Mouse (Mus musculus): Measurements from ENCODE around the gene Dmwd. TPM values are rescaled to one million over a fixed set of nuclear protein-coding genes. Genes with fewer than 3 reads are reported as not detected.
A peak's percentile ranks its signal among the peaks of the same experiment; 100 is the strongest.

Dmwd gene
- total and polyA plus RNA-seq, 3 experiments: 18.3 to 70.3 (median 51.5) TPM

DNA sequence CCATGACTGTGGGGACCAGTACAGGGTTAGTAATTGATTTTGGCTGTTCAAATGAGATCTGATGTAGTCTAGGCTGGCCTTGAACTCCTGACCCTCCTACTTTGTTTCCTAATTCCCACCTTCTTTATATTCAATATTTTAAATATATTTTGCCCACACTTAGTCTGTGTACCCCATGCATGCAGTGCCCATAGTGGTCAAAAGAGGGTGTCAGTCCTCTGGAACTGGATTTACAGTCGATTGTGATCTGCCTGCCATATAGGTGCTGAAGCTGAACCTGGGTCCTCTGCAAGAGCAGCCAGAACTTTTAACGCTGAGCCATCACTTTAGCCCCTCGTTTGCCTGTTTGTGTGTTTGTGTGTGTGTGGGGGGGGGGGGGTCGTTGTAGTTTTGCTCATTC lies 54.6 kb downstream of the Dmwd start:
- H3K4me1 ChIP-seq (ENCODE audit: control insufficient read depth in 1 of 2, insufficient read depth in 2 of 2, low read length in 2 of 2): peaks cover 0 to 4% of the 10 kb centered on the region in 2 experiments; a peak in 2 of 4 replicates
- no peak overlapping the region for H3K27ac ChIP-seq (ENCODE audit: control insufficient read depth, low read depth, low read length)
- H3K4me3 ChIP-seq (ENCODE audit: control insufficient read depth in 1 of 2, insufficient read depth in 1 of 2, low read depth in 2 of 2, low read length in 2 of 2): no peak overlapping the region
- H3K9ac ChIP-seq (ENCODE audit: control insufficient read depth, low read depth, low read length, poor library complexity, severe bottlenecking): no peak overlapping the region
- DNase-seq (ENCODE audit: low read depth, low spot score): peak; percentile 33
- TF ChIP-seq POLR2AphosphoS2 (IDR thresholded peaks at IDR 0.05; ENCODE audit: low read length): no peak
- peak in 2 of 3 experiments; percentile 11 to 23; a peak in 2 of 6 replicates for TF ChIP-seq CTCF (IDR thresholded peaks at IDR 0.05 in 2 of 3, conservative IDR thresholded peaks at IDR 0.05 in 1 of 3; ENCODE audit: control insufficient read depth in 1 of 3, insufficient read depth in 1 of 3, low read depth in 2 of 3, low read length in 3 of 3, poor library complexity in 1 of 3, severe bottlenecking in 1 of 3)
- no peaks in the 10 kb centered on the region for H3K9me3 ChIP-seq (replicated peaks; ENCODE audit: insufficient read depth, low read length)
- no peaks in the 10 kb centered on the region for H3K27me3 ChIP-seq (ENCODE audit: control insufficient read depth in 1 of 2, insufficient read depth in 2 of 2, low read length in 2 of 2)
- 0 out of 4 replicates have a peak, but pooled peaks cover 0 to 2% of the 10 kb centered on the region in 2 experiments for H3K36me3 ChIP-seq (ENCODE audit: control insufficient read depth in 1 of 2, insufficient read depth in 2 of 2, low read length in 2 of 2)
- H3K79me2 ChIP-seq (ENCODE audit: control insufficient read depth, insufficient read depth, low read length, poor library complexity): no peaks in the 10 kb centered on the region

DNA sequence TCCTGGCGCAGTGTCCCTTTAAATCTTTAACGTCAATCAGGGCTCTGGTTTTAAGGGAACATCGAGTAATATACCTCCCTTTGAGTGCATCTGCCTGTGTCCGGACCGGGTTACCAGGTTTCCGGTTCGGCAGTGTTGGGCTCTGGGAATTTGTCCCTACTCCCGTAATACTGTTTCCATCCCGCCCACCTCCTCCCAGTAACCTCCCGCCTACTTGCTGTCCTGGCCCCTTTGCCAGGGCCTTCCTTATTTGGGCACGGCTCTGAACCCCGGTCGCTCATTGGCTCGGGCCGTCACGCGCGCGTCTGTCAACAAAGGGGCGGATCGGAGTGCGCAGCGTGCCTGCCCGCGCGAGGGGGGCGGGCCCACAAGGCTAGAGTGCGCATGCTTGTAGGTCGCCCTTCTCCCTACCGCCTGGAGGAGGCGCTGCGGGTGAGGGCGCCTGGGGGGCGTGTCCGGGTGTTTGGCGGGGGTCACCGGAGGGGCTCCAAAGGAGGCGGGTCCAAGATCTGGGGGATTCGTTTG lies 55.4 kb downstream of the Dmwd start:
- Histone ChIP-seq H3K4me1 (ENCODE audit: control insufficient read depth in 1 of 2, insufficient read depth in 2 of 2, low read length in 2 of 2) (peaks cover 0 to 4% of the 10 kb centered on the region in 2 experiments; a peak in 2 of 4 replicates), H3K27ac (ENCODE audit: control insufficient read depth, low read depth, low read length) (no peak overlapping the region), H3K9ac (ENCODE audit: control insufficient read depth, low read depth, low read length, poor library complexity, severe bottlenecking) (peak overlapping the region; percentile 33; the same call in 1 of the 2 replicates), H3K9me3 (replicated peaks; ENCODE audit: insufficient read depth, low read length) (no peaks in the 10 kb centered on the region), H3K79me2 (ENCODE audit: control insufficient read depth, insufficient read depth, low read length, poor library complexity) (no peaks in the 10 kb centered on the region), H3K36me3 (ENCODE audit: control insufficient read depth in 1 of 2, insufficient read depth in 2 of 2, low read length in 2 of 2) (0 out of 4 replicates have a peak, but pooled peaks cover 0 to 2% of the 10 kb centered on the region in 2 experiments), H3K27me3 (ENCODE audit: control insufficient read depth in 1 of 2, insufficient read depth in 2 of 2, low read length in 2 of 2) (no peaks in the 10 kb centered on the region), H3K4me3 (ENCODE audit: control insufficient read depth in 1 of 2, insufficient read depth in 1 of 2, low read depth in 2 of 2, low read length in 2 of 2) (peak overlapping the region; percentile 30 to 40; a peak in 3 of 4 replicates)
- peak; percentile 95 for DNase-seq (ENCODE audit: low read depth, low spot score)
- peak; percentile 77 for TF ChIP-seq HCFC1 (IDR thresholded peaks at IDR 0.05; ENCODE audit: low read depth, low read length)
- peak; percentile 95 for TF ChIP-seq USF1 (IDR thresholded peaks at IDR 0.05; ENCODE audit: low read depth, low read length)
- 0 out of 4 replicates have a peak, but pooled peaks of 1 of the 2 experiments have one; percentile 17 for TF ChIP-seq EP300 (IDR thresholded peaks at IDR 0.05; ENCODE audit: low read depth in 1 of 2, low read length in 2 of 2)
- TF ChIP-seq MAX (IDR thresholded peaks at IDR 0.05; ENCODE audit: low read length): peak; percentile 98
- TF ChIP-seq ETS1 (IDR thresholded peaks at IDR 0.05; ENCODE audit: low read depth, low read length): peak; percentile 18; the same call in 1 of the 2 replicates
- no peak for TF ChIP-seq MYC (IDR thresholded peaks at IDR 0.05; ENCODE audit: low read depth, low read length)
- peak; percentile 82 for TF ChIP-seq BHLHE40 (IDR thresholded peaks at IDR 0.05; ENCODE audit: borderline replicate concordance, low read depth, low read length)
- peak; percentile 97 for TF ChIP-seq MXI1 (IDR thresholded peaks at IDR 0.05; ENCODE audit: low read depth, low read length)
- peak; percentile 99 for TF ChIP-seq SIN3A (IDR thresholded peaks at IDR 0.05; ENCODE audit: low read length)
- no peak for TF ChIP-seq ZC3H11A (IDR thresholded peaks at IDR 0.05; ENCODE audit: low read depth, low read length)
- TF ChIP-seq MAZ (IDR thresholded peaks at IDR 0.05; ENCODE audit: low read depth, low read length): peak; percentile 67; the same call in 1 of the 2 replicates
- no peak for TF ChIP-seq ZNF384 (IDR thresholded peaks at IDR 0.05; ENCODE audit: low read depth, low read length)
- TF ChIP-seq CHD1 (IDR thresholded peaks at IDR 0.05; ENCODE audit: low read depth, low read length): no peak
- TF ChIP-seq ELF1 (IDR thresholded peaks at IDR 0.05; ENCODE audit: low read depth, low read length): 0 out of 2 replicates have a peak, but pooled peaks have one; percentile 39
- 0 out of 2 replicates have a peak, but pooled peaks have one; percentile 42 for TF ChIP-seq POLR2AphosphoS2 (IDR thresholded peaks at IDR 0.05; ENCODE audit: low read length)
- TF ChIP-seq CTCF (IDR thresholded peaks at IDR 0.05 in 2 of 3, conservative IDR thresholded peaks at IDR 0.05 in 1 of 3; ENCODE audit: control insufficient read depth in 1 of 3, insufficient read depth in 1 of 3, low read depth in 2 of 3, low read length in 3 of 3, poor library complexity in 1 of 3, severe bottlenecking in 1 of 3): peak; percentile 46 to 81 (median 74); a peak in 5 of 6 replicates
- TF ChIP-seq USF2 (IDR thresholded peaks at IDR 0.05; ENCODE audit: borderline replicate concordance in 1 of 2, insufficient read depth in 1 of 2, low read depth in 1 of 2, low read length in 2 of 2): peak in 1 of 2 experiments; percentile 68; a peak in 3 of 4 replicates
- no peak for TF ChIP-seq TBP (IDR thresholded peaks at IDR 0.05; ENCODE audit: low read depth, low read length)
- no peak for TF ChIP-seq UBTF (IDR thresholded peaks at IDR 0.05; ENCODE audit: borderline replicate concordance, insufficient read depth, low read depth, low read length)
- no peak for TF ChIP-seq GABPA (IDR thresholded peaks at IDR 0.05; ENCODE audit: low read depth, low read length)
- peak; percentile 80 for TF ChIP-seq NRF1 (IDR thresholded peaks at IDR 0.05; ENCODE audit: insufficient read depth, low read depth, low read length, poor library complexity, severe bottlenecking)

All from MEL (cell line).